Mouse (Mus musculus): Measurements from ENCODE around the gene Gpx4.
"Not testable (repeated sequence)": the region's sequence is repeated elsewhere in the genome, so short reads cannot be mapped to it uniquely, and the experiment has no call there.

Gpx4 gene

DNA sequence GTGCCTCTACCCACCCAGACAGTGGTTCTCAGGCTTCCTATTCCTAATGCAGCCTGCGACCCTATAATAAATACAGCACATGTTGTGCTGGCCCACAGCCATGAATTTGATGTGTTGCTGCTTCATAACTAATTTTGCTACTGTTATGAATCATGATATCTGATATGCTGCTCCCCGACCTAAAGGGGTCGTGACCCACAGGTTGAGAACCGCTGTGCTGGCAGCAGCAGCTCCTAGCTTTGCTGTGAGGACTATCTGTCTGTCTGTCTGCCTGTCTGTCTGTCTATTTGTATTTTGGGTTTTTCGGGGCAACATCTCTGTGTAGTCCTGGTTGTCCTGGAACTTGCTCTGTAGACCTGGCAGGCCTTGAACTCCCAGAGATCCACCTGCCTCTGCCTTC, 23.2 kb upstream of the Gpx4 start:
- no peak for DNase-seq (ENCODE audit: low spot score in 2 of 2)

DNA sequence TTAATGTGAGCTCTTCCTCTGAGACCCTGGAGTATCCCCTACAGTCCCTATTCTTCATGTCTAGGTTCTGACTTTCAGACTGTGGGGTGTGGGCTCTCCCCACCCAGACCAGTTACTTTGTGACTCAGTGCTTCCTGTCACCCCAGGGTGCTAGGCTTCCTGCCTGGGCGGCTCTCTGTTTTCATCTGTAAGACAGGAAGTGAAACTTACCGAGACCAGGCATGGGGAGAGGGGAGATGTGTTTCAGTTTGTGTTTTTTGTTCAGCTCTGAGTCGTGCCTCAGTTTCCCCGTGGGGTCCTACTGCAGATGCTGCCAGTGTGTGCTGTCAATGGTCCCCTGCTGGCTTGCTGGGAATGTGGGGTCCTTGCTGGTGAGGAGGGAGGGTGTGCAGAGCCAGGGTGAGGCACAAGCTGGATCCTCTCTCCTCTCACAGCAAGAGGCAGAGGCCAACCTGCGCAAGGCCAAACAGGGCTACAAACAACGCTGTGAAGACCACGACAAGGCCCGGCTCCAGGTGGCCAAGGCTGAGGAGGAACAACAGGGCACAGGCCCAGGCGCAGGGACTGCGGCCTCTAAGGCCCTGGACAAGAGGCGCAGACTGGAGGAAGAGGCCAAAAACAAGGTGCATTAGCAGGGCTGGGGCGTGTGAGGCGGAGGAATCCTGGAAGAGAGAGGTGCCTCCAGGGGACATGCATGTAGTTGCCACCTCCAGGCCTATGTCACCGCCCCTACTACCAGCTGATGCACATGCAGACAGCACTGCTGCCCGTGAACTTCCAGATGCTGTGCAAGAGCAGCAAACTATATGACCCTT, 22.5 kb upstream of the Gpx4 start:
- DNase-seq (ENCODE audit: low spot score in 2 of 2), result no peak

DNA sequence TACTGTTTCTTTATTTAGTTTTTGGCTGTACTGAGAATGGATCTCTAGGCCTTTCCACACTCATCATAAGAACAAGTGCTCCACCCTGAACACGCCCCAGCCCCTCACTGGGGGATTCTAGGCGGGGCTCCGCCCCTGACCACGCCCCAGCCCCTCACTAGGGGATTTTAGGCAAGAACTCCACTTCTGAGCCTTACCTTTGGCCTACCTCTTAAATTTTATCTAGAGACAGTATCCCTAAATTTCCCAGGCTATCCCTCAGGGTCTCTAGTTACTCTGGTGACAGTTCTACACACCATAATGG, 22.0 kb upstream of the Gpx4 start:
- DNase-seq (ENCODE audit: low spot score in 2 of 2), result no peak

DNA sequence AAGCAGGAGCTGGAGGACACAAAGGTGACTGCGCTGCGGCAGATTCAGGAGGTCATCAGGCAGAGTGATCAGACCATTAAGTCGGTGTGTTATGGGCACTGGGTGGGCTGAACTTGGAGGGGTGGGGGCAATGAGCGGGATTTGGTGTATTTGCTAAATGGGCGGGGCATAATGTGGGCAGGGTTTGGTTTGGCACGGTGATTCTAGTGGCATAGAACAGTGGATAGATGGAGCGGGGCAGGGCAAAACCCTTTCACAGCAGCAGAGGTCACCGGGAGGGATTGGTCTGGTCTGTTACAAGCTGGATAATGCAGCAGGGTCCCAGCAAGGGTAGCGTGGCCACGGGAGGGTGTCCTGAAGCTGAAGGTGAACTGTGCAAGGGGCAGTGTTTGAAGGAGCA, 21.5 kb upstream of the Gpx4 start:
- no peak for DNase-seq (ENCODE audit: low spot score in 2 of 2)

DNA sequence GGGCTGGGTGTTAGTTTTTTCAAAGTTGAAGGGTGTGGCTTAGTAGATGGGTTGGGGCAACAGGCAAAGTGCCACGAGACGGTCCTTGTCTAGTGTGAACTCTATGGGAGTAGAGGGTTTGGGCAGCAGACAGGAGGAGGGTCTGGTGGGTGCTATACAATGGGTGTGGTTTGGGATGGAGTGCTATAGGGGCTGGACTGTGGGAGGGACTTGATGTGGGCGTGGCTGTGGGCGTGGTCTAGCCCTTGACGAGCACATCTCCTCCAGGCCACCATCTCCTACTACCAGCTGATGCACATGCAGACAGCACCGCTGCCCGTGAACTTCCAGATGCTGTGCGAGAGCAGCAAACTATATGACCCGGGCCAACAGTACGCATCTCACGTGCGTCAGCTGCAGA, 21.1 kb upstream of the Gpx4 start:
- DNase-seq (ENCODE audit: low spot score in 2 of 2), result no peak

DNA sequence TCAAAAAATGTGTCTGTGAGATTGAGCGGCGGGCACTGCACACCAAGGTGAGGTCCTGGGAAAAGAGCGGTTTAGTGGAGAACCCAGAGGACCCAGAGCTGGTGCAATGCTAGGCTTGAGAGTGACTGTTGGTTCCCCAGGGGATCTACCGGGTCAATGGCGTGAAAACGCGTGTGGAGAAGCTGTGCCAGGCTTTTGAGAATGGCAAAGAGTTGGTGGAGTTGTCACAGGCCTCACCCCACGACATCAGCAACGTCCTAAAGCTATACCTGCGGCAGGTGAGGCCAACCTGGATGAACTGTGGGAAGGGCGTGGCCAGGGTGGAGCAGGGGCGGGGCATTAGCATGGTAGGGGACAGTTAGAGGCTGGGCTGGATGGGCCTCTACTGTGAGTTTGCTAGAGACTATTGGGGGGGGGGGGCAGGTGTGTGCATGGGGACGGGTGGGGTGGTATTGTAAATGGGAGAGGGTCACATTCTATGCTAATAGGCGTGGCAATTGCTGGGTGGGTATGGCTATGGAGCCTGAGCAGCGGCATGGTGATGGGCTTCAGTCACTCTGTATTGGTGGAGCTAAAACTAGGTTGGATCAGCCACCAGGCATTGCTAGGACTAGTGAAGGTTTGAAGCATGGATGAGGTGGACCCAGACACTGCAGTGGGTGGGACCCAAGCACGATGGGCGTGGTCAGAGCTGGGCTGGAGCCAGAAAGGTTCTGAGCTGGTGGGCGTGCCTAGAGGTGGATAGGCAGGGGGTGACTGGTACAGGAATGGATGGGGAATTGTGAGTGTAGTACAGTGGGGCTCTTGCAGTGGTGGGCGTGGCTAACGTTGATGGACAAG, 19.1 kb upstream of the Gpx4 start:
- DNase-seq (ENCODE audit: low spot score in 2 of 2), result no peak

DNA sequence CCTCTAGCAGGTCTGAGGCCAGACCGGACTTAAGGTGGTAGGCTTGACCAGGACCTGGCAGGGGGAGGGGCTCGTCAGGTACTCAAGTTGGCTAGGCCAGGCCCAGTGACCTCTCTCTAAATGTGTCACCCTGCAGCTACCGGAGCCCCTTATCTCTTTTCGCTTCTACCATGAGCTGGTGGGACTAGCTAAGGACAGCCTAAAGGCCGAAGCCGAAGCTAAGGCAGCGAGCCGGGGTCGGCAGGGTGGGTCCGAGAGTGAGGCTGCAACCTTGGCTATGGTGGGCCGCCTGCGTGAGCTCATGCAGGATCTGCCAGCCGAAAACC, 18.5 kb upstream of the Gpx4 start:
- DNase-seq (ENCODE audit: low spot score in 2 of 2), result no peak

DNA sequence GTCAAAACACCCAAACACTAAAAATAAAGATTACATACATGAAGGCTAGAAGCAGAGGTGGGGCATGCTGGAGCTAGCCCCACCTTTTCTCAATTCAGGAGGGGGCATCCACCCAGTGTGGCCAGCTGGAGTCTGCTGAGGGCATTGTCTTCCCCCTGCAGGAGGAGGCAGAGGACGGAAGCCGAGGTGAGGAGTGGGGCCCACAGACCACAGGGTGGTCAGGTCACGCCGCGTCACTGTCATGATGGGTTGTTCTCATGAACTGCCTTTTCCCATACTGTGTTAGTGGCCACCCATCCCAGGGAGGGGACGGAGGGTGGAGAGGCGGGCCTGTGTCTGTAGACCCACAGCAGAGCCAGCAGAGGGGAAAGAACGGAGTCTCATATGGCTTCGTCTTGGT, 16.8 kb upstream of the Gpx4 start:
- DNase-seq (ENCODE audit: low spot score in 2 of 2), result no peak

DNA sequence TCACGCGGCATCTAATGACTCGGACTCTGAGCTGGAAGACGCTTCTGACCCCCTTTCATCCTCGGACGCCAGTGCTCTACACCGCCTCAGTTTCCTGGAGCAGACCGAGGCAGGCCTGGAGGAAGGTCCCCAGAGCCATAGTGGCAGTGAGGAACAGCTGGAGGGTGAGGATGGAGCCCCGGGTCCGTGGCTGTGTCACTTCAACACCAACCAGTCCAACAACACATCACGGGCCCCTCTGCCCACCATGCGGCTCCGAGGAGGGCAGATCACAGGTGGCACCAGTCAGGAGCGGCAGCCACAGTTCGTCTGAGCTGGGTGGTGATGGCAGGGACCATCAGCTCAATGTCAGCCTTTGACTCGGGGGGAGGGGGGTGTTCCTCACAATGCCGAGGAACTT, 16.2 kb upstream of the Gpx4 start:
- DNase-seq (ENCODE audit: low spot score in 2 of 2), result no peak

DNA sequence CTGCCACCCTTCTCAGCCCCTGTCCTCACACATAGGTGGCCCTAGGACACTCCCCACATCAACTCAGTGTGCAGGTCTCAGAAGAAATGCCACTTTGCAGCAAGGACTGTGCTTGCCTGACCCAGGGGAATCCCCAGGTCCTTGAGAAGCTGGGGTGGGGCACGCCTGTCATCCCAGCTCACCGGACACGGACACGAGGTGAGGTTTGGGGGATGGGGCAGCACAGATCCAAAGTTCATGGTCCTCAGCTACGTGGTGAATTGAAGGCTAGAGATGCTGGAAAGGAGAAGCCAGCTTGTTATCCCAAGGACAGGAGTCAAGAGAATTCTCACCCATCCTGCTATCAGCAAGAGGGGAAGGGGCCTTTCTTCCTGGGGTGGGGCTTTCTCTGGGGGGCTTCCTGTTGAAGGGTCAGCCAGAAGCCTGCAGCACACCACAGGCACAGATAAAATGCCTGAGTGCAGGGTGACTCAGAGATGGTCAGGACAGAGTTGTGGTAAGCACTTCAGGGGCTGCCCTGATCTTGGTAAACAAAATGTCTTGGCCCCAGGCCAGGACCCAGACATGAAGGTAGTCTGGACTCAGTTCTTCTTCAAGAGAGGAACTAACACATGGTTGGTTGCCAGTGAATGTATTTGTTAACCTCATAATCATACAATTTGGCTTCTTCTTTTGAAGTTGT, 14.0 kb upstream of the Gpx4 start:
- no peak for DNase-seq (ENCODE audit: low spot score in 2 of 2)

DNA sequence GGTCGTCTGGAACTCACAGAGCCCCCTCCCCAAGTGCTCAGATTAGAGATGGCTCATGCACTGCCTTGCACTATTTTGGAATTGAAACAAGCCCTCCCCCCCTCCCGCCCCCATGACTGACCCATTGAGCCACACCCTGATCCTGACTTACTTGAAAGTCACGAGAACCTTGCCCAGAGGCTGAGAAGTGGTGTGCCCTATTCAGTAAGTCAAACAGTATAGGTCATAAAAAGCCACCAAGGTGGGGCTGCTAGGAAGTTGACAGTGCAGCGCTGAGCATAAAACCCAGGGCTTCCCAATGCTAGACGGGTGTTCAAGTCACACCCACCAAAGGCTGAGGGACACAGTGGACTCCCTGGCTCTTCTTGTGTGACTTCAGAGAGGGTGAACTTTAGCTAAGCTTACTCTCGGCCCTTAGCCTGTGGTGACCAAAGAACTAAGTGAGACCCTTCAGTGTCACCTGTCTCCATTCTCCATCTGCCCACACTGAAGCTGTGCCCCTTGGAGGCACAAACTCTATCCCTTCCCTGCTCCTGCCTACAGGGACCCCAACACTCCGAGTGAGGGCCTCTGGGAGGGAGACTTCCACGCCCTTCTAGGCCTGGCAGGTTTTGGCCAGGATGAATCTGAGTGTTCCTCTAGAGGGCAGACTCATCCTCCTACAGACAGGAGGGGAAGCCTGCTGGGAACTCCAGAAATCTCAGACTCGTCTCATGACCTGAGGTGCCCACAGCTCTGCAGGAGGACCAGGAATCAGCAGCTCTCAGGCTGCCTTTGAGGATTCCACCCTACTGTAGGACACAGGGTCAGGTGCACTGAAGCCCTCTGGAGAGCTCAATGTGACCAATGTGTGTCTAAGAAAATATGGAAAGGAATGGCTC, 13.2 kb upstream of the Gpx4 start:
- no peak for DNase-seq (ENCODE audit: low spot score in 2 of 2)

DNA sequence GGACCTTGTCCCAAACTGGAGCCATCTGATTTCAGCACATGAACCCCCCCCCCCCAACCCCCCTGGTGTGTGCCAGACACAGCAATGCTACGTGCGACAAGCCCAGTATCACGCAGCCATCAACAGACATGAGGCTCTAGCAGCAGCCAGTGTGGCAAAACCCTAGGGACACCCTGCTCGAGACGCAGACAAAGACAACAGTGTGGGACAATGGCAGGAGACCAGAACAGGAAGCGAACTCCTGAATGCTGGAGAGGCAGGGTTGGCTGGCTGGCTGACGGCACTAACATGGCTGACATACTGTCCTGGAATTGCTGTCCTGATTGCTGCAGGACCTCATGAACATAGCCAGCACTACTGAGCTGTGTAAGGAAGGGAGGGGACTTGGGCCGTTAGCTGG, 11.8 kb upstream of the Gpx4 start:
- no peak for DNase-seq (ENCODE audit: low spot score in 2 of 2)

DNA sequence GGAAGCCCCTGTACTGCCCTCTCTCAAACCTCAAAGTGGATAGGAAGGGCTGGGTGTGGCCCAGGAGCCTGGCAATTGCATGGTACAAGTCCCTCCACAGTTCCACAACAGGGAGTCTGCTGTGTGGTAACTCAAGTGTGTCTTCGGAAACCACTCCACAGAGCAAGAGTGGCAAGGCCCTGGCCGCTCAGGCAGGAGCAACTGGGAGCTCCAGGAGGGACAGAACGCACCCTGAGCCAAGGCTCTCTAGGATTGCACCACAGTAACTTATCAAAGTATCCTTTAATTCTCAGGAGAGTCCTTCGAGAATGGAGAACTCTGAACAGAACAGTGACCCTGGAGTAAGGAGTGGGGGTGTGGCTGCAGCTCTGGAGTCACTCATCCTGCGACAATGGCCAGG, 11.3 kb upstream of the Gpx4 start:
- no peak for DNase-seq (ENCODE audit: low spot score in 2 of 2)

DNA sequence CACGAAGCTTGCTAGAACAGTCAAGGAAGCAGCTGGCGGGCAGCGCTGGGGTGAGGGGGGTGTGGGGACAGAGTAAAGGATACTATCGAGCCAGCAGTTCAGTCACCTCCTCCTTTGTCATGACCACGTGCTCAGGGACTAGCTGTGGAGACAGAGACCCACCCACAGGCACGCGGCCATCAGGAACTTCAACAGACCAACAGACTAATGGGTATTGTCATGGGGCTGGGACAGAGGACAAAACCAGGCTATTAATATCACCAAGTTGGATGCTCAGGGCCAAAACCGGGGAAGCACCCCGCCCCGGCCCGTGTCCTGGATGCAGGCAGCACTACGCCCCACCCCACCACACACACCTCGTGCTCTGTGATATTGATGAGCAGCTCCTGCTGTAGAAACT, 10.1 kb upstream of the Gpx4 start:
- DNase-seq (ENCODE audit: low spot score in 2 of 2), result no peak

DNA sequence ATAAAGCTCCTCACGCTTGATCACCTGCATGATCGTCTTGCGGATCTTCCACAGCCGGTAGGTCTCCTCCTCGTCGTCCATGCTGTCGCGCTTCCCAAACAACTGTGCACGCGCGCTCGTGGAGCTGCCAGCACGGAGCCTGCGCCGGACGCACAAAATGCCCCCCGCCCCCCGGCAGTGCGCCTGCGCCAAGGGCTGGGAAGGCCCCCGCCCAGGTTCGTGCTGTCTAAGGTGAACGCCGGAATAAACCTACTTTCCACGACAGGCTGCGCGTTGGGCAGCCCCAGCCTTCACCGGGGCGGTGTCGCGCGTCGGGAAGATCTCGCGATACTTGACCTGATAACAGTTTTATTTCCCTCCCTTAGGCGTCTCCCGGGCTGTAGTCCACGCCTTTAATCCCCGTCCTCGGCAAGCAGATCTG, 7.4 kb upstream of the Gpx4 start, which contains the start of gene Polr2e:
Polr2e (minus strand) TSS at position 237 of the 421 bp plus-strand sequence.
- peak; percentile 96 to 97 for DNase-seq (ENCODE audit: low spot score in 2 of 2)

DNA sequence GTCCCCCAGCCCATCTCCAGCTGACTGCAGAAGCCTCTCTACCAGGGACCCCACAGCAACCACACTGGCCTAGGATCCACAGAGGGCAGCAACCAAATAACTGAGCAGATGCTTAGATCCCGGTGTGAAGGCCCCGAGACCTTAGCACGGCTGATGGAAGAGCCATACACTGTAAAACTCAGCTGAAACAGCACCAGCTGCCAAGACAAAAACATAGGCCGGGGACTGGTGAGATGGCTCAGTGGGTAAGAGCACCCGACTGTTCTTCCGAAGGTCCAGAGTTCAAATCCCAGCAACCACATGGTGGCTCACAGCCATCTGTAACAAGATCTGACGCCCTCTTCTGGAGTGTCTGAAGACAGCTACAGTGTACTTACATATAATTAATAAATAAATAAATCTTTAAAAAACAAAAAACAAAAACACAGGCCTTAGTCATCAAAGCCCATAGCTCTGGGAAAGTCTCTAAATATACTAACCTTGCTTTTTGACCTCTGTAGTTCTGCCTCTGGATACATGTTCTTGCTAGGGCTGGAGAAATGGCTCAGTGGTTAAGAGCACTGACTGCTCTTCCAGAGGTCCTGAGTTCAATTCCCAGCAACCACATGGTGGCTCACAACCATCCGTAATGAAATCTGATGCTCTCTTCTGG, 5.4 kb upstream of the Gpx4 start:
- DNase-seq (ENCODE audit: low spot score in 2 of 2), result not testable (repeated sequence)

DNA sequence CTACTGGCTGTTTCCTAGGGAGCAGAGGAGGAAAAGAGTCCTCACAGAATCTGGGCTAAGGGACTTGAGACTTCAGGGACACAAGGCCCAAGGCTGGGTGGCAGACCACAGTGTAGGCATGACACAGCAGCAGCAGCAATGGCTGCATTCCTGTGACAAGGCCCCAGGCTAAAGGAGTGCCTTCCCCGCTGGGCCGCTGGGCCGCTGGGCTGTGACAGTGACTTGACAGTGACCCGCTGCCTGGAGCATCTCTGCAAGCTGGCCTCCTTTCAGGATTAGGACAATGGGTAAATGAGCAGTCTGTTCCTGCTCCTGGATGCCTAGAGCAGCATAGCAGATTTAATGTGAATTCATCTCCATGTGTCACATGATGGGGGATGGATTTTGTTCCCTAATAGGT, 2.9 kb upstream of the Gpx4 start:
- no peak for DNase-seq (ENCODE audit: low spot score in 2 of 2)

DNA sequence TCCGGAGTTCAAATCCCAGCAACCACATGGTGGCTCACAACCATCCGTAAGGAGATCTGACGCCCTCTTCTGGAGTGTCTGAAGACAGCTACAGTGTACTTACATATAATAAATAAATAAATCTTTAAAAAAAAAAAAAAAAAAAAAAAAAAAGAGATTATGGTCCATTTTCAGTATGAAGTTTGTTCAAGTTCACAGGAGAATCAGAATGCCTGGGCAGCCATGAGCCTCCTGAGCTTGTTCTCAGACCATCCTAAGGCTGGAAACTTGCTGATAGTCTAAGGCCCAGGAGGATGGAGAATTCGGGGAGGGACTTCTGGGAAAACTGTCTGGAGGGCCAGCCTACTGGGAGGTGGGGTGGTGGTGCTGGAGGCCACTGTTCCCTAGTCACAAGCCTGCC, 1.6 kb upstream of the Gpx4 start:
- not testable (repeated sequence) for DNase-seq (ENCODE audit: low spot score in 2 of 2)

DNA sequence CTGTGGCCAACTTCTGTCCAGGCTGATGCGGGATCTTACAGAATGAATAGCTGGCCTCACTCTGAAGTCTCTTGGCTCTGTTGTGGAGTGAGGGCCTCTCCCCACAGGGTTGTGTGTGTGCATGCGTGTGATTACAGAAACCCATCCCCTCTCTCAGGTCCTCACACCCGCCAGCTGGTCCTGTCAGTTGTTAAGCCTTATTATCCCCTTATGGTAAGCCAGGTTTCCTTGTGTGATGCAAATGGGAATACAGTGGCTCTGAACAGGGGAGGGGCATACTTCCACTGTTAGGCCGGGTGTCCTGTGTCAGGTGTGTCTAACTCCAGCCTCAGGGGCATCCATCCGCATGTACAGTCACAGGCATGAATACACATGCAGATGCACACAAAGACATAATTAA, 1.2 kb upstream of the Gpx4 start:
- no peak for DNase-seq (ENCODE audit: low spot score in 2 of 2)

DNA sequence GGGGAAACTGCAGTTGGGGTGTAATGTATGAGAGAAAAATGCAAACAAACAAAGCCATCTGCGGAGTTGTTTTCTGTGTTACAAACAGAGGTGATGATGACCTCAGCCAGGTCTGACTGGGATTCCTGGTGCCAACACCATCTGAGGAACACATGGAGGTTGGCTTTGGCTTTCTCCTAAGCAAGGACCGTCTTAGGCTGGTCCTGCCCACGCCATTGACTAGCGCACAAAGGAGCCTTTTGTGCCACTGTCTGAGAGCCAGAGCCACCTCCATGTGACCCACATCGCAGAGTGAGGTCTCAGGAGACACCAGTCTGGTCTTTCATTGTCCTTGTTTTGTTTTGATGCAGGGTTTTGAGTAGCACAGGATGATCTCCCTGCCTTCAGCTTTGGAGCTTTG, 1.4 kb downstream of the Gpx4 start:
- no peak for DNase-seq (ENCODE audit: low spot score in 2 of 2)

DNA sequence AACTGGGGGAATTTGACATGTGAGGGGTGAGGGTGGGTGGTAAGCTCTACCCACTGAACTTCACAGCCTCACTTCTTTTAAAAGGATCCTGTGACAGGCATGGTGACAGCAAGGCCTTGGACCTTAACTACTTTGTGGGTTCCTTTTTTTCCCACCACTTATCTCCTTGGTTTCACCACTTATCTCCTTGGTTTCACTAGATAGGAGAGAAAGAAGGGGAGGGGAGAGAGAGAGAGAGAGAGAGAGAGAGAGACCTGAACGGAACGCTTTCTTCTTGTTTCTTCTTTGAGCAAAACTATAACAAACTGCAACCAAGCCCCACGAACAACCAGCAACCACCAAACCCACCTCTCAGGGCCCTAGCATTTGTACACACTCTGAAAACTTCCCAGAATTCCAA, 1.9 kb downstream of the Gpx4 start:
- no peak for DNase-seq (ENCODE audit: low spot score in 2 of 2)
